8 mouse cellular contexts compared by ENCODE assay signal in the genomic region with DNA sequence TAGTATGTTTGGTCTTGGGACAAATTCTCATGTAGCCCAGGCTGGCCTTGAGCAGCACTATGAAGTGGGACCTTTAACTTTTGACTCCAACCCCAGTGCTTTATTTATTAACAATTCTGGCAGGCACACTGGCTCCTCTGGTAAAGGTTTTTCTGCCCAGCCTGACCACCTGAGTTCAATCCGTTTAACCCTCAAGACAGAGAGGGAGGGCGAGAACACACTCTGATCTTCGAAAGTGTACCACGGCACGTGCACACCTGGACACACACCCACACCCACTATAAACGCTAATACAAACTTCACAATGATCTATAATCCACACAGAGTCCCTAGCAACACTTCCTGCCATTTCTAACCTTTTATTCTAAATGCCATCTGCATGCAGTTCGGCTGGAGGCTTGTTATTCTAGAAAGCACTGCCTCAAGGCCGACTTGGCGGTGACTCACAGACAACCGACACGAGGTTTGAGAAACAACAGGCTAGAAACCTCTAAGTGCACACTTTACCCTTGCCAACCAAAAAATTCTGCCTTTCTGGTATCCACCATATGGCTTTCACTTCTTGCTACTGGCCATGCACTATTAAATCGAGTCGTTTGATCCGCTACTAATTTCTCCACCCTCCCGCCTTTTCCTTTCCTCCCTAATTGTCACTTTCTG. TPM values are rescaled to one million over a fixed set of nuclear protein-coding genes. Genes with fewer than 3 reads are reported as not detected.
DNase-seq lines count a peak whose midpoint lies in the region; ATAC-seq and TF ChIP-seq lines count a peak whose summit lies in the region.

No protein-coding gene starts in this region.

- TF ChIP-seq CTCF in spleen, adult 2 months (IDR thresholded peaks at IDR 0.05; ENCODE audit: extremely low read depth, insufficient read depth, insufficient read length, insufficient replicate concordance): no peak

- no peaks in the 10 kb centered on the region for H3K4me1 ChIP-seq in spleen, adult 2 months (ENCODE audit: control insufficient read depth, insufficient read depth, insufficient read length)
- H3K4me1 ChIP-seq in forebrain, embryonic 15.5 days: peaks cover 11% of the 10 kb centered on the region
- peaks cover 11% of the 10 kb centered on the region for H3K4me1 ChIP-seq in limb, embryonic 14.5 days (ENCODE audit: control insufficient read depth, insufficient read depth, low read length)
- H3K4me1 ChIP-seq in stomach, embryonic 15.5 days: peaks cover 7% of the 10 kb centered on the region; the same call in 1 of the 2 replicates

- ATAC-seq in forebrain, embryonic 15.5 days (replicated peaks): peak; percentile 15; the same call in 1 of the 2 replicates
- 0 out of 2 replicates have a peak, but pooled peaks have one; percentile 4 for ATAC-seq in limb, embryonic 14.5 days (ENCODE audit: low FRiP score, low read depth)
- no peak for ATAC-seq in stomach, embryonic 15.5 days (ENCODE audit: insufficient read depth, low FRiP score, low read depth)

- H3K27me3 ChIP-seq in spleen, adult 2 months (ENCODE audit: control insufficient read depth, insufficient read depth, low read length): no peaks in the 10 kb centered on the region
- H3K27me3 ChIP-seq in forebrain, embryonic 15.5 days: no peaks in the 10 kb centered on the region
- H3K27me3 ChIP-seq in limb, embryonic 14.5 days (ENCODE audit: control insufficient read depth, insufficient read depth, low read length): no peaks in the 10 kb centered on the region
- no peaks in the 10 kb centered on the region for H3K27me3 ChIP-seq in stomach, embryonic 15.5 days (replicated peaks)

- peak overlapping the region; percentile 89 for H3K4me3 ChIP-seq in spleen, adult 2 months (ENCODE audit: extremely low read depth, insufficient read depth, insufficient read length)
- H3K4me3 ChIP-seq in forebrain, embryonic 15.5 days: peak overlapping the region; percentile 76
- H3K4me3 ChIP-seq in limb, embryonic 14.5 days (replicated peaks; ENCODE audit: low read length): peak overlapping the region; percentile 68
- H3K4me3 ChIP-seq in stomach, embryonic 15.5 days (replicated peaks): peak overlapping the region; percentile 67

- 5% methylated on average over 15 of the region's 15 CpGs for WGBS in spleen, adult 2 months
- 12% methylated on average over 15 of the region's 15 CpGs for WGBS in forebrain, embryonic 15.5 days
- WGBS in limb, embryonic 14.5 days: 7% methylated on average over 15 of the region's 15 CpGs
- 3% methylated on average over 15 of the region's 15 CpGs for WGBS in stomach, embryonic 15.5 days

- H3K27ac ChIP-seq in spleen, adult 2 months (ENCODE audit: insufficient read depth, low read length): no peak overlapping the region
- 0 out of 2 replicates have a peak overlapping the region, but pooled peaks have one; percentile 29 for H3K27ac ChIP-seq in forebrain, embryonic 15.5 days (replicated peaks)
- H3K27ac ChIP-seq in limb, embryonic 14.5 days (replicated peaks; ENCODE audit: low read depth, low read length): peak overlapping the region; percentile 61
- H3K27ac ChIP-seq in stomach, embryonic 15.5 days: peak overlapping the region; percentile 68

- H3K9me3 ChIP-seq in forebrain, embryonic 15.5 days: no peaks in the 10 kb centered on the region
- no peaks in the 10 kb centered on the region for H3K9me3 ChIP-seq in limb, embryonic 14.5 days (ENCODE audit: control insufficient read depth, low read length)
- H3K9me3 ChIP-seq in stomach, embryonic 15.5 days: no peaks in the 10 kb centered on the region

- peak; percentile 75 to 89 for DNase-seq in adrenal gland, adult (ENCODE audit: inconsistent age in 2 of 2, low spot score in 1 of 2)
- no peak for DNase-seq in adrenal gland, postnatal 4 days (ENCODE audit: low spot score in 2 of 2)
- DNase-seq in spleen, adult 2 months (ENCODE audit: low read depth in 1 of 2, low spot score in 2 of 2): no peak
- no peak for DNase-seq in spleen, postnatal 14 days (ENCODE audit: low spot score in 2 of 2)
- DNase-seq in limb, embryonic 14.5 days (ENCODE audit: low spot score): no peak
- DNase-seq in layer of hippocampus, adult 8-10 months (ENCODE audit: low spot score in 2 of 2): no peak

- peak overlapping the region; percentile 79 for H3K9ac ChIP-seq in forebrain, embryonic 15.5 days (replicated peaks)
- peak overlapping the region; percentile 74 for H3K9ac ChIP-seq in limb, embryonic 14.5 days (ENCODE audit: low read depth, low read length, severe bottlenecking)
- H3K9ac ChIP-seq in stomach, embryonic 15.5 days: peak overlapping the region; percentile 51

- no peak for TF ChIP-seq POLR2A in spleen, adult 2 months (IDR thresholded peaks at IDR 0.05; ENCODE audit: low read depth, low read length)
- TF ChIP-seq POLR2A in limb, embryonic 14.5 days (IDR thresholded peaks at IDR 0.05; ENCODE audit: borderline replicate concordance, extremely low read depth, insufficient read depth, insufficient read length): no peak

- peak overlapping the region; percentile 80 for H3K4me2 ChIP-seq in forebrain, embryonic 15.5 days (replicated peaks)
- peak overlapping the region; percentile 57 for H3K4me2 ChIP-seq in limb, embryonic 14.5 days (replicated peaks; ENCODE audit: low read depth, low read length, severe bottlenecking)
- H3K4me2 ChIP-seq in stomach, embryonic 15.5 days: peak overlapping the region; percentile 68

- H3K36me3 ChIP-seq in spleen, adult 2 months (ENCODE audit: control insufficient read depth, insufficient read depth, low read length): peaks cover 12% of the 10 kb centered on the region
- peaks cover 22% of the 10 kb centered on the region for H3K36me3 ChIP-seq in forebrain, embryonic 15.5 days
- peaks cover 25% of the 10 kb centered on the region for H3K36me3 ChIP-seq in limb, embryonic 14.5 days (ENCODE audit: control insufficient read depth, insufficient read depth, low read length)
- H3K36me3 ChIP-seq in stomach, embryonic 15.5 days: peaks cover 13% of the 10 kb centered on the region

RNA-seq across cellular contexts. Expression of a gene that starts 0.8 kb away (rescaled TPM):
- 10 to 100 TPM; 42.2 to 45.0 TPM for total RNA-seq in adrenal gland, postnatal 4 days (2021)
- polyA plus RNA-seq in spleen, adult 2 months (2012; rRNA removed): 6.1 TPM in 2 replicates
- 32.9 and 34.5 TPM in 2 replicates for polyA plus RNA-seq in forebrain, embryonic 15.5 days (2015; fragmentation: Nextera tagmentation; extraction: Ambion mirVana)
- polyA plus RNA-seq in limb, embryonic 14.5 days (2012; rRNA removed): 25.8 and 31.7 TPM in 2 replicates
- 50.6 and 52.6 TPM in 2 replicates for polyA plus RNA-seq in limb, embryonic 14.5 days (2014; fragmentation: Nextera tagmentation; extraction: Ambion mirVana)
- polyA plus RNA-seq in stomach, embryonic 15.5 days (2015; fragmentation: Nextera tagmentation; extraction: Ambion mirVana): 56.3 and 61.1 TPM in 2 replicates
- total RNA-seq in layer of hippocampus, adult 8-10 months (2022): 10 to 100 TPM; 14.6 to 20.2 (median 17.3) TPM

Comparison
In these comparisons a context has a peak if more than half of its experiments do, and no peak if none do; other contexts are left out.
1. DNase-seq: peak in adrenal gland, adult (2 of 2); none in adrenal gland, postnatal 4 days (0 of 2), spleen, adult 2 months (0 of 2), spleen, postnatal 14 days (0 of 2), limb, embryonic 14.5 days (single experiment) and layer of hippocampus, adult 8-10 months (0 of 2).
2. Peak in every context shown above with its lines, with median percentiles within 50 percentile points of each other: H3K4me3 ChIP-seq, H3K4me2 ChIP-seq and H3K9ac ChIP-seq.